Mouse (Mus musculus) heart, embryonic 14.5 days (tissue): ENCODE measurements around the gene Pigl. TPM values are rescaled to one million over a fixed set of nuclear protein-coding genes. Genes with fewer than 3 reads are reported as not detected.
A peak's percentile ranks its signal among the peaks of the same experiment; 100 is the strongest.

ENCODE experiments used
- ATAC-seq: fragments of 200-750 bp; cut with Nextera tagmentation; 2 replicates; pipeline ENCODE4 v1.8.0; 2017; ENCODE audit warnings: low read depth, moderate TSS enrichment; ENCODE audit not compliant: insufficient number of reproducible peaks, insufficient read depth, low FRiP score
- H3K27ac ChIP-seq, 2 experiments: fragments of 200-500 bp in 1 of 2; fragments of 300-500 bp in 1 of 2; sonication (generic) in 1 of 2; replicated peaks in 1 of 2; 2 replicates each; pipeline ENCODE4 v1.5.1; 2012 to 2014; ENCODE audit warnings: low read depth in 2 of 2, low read length in 2 of 2, control low read depth in 1 of 2, mild to moderate bottlenecking in 1 of 2, mixed read lengths in 1 of 2; ENCODE audit not compliant: control insufficient read depth in 1 of 2, insufficient read depth in 1 of 2
- H3K27me3 ChIP-seq: fragments of 300-500 bp; sonication (generic); 2 replicates; pipeline ENCODE4 v1.6.1; 2014; ENCODE audit warnings: mild to moderate bottlenecking, low read length, control low read depth; ENCODE audit not compliant: control insufficient read depth, insufficient read depth
- H3K36me3 ChIP-seq: fragments of 300-500 bp; sonication (generic); 2 replicates; pipeline ENCODE4 v1.6.1; 2014; ENCODE audit warnings: mild to moderate bottlenecking, control low read depth, low read length, mixed read lengths; ENCODE audit not compliant: control insufficient read depth, insufficient read depth
- H3K4me1 ChIP-seq, 2 experiments: fragments of 200-500 bp in 1 of 2; fragments of 300-500 bp in 1 of 2; sonication (generic) in 1 of 2; 2 replicates each; pipeline ENCODE4 v1.6.1; 2012 to 2014; ENCODE audit warnings: low read length in 2 of 2, control low read depth in 1 of 2, mixed read lengths in 1 of 2; ENCODE audit not compliant: control insufficient read depth in 2 of 2, insufficient read depth in 2 of 2
- H3K4me2 ChIP-seq: fragments of 300-500 bp; sonication (generic); 2 replicates; pipeline ENCODE4 v1.6.1; 2014; ENCODE audit warnings: mild to moderate bottlenecking, low read length
- H3K4me3 ChIP-seq, 2 experiments: fragments of 200-500 bp in 1 of 2; fragments of 300-500 bp in 1 of 2; sonication (generic) in 1 of 2; 2 replicates each; pipeline ENCODE4 v1.5.1; 2012 to 2014; ENCODE audit warnings: low read length in 2 of 2, mild to moderate bottlenecking in 2 of 2, control low read depth in 1 of 2, low read depth in 1 of 2, moderate library complexity in 1 of 2; ENCODE audit not compliant: control insufficient read depth in 1 of 2, insufficient read depth in 1 of 2
- H3K9ac ChIP-seq: fragments of 300-500 bp; sonication (generic); 2 replicates; pipeline ENCODE4 v1.6.1; 2014; ENCODE audit warnings: mild to moderate bottlenecking, low read length
- H3K9me3 ChIP-seq: fragments of 300-500 bp; sonication (generic); 2 replicates; pipeline ENCODE4 v1.6.1; 2016; ENCODE audit warnings: low read length, control low read depth; ENCODE audit not compliant: control insufficient read depth
- WGBS: fragments of 180-500 bp; shearing (Covaris S2); extraction: QIAGEN DNeasy Blood & Tissue Kit; methylation state at CpG from one replicate; pipeline ENCODE4 v1.1.7; 2014; 5-methylcytosine and 5-hydroxymethylcytosine counted together
- polyA plus RNA-seq: library from polyadenylated mRNA; unstranded; fragments of >200 nt; fragmentation: Nextera tagmentation; extraction: Ambion mirVana; gene quantifications from 2 replicates; pipeline ENCODE4 v1.2.1, GENCODE M21; 2014

The Pigl gene
- polyA plus RNA-seq, 1 experiment from 2014 or later, result 8.3 TPM

GRCm38 (mm10) chr11:62470451-62470850 lies 12.2 kb downstream of the Pigl start:
- Histone ChIP-seq H3K27me3 (no peaks in the 10 kb centered on the region), H3K36me3 (no peaks in the 10 kb centered on the region), H3K27ac (no peak overlapping the region), H3K4me2 (no peak overlapping the region), H3K9ac (no peak overlapping the region), H3K4me1 (no peaks in the 10 kb centered on the region), H3K4me3 (no peak overlapping the region), H3K9me3 (no peaks in the 10 kb centered on the region)
- 91% methylated on average over 6 of the region's 6 CpGs for WGBS
- no peak for ATAC-seq

DNA sequence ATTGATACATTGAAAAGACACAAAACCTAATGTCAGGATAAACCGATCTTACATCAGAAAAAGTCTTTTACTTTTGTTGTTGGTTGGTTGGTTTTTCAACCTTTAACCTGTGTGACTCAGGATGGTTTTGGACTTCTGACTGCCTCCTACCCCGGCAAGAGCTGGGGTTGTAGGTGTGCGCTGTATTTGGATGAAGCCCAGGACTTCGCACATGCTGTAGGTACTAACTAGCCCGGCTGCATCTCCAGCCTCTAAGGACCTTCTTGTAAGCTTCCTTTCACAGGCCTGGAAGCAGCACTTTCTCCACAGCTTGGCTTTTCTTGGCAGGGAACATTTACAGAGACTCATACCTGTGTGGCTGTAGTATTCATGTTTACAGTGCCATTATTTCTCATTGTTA lies 15.3 kb downstream of the Pigl start:
- Histone ChIP-seq H3K4me2 (no peak overlapping the region), H3K4me3 (no peak overlapping the region), H3K27ac (no peak overlapping the region), H3K27me3 (no peaks in the 10 kb centered on the region), H3K36me3 (no peaks in the 10 kb centered on the region), H3K9ac (no peak overlapping the region), H3K9me3 (no peaks in the 10 kb centered on the region), H3K4me1 (peaks cover 0 to 6% of the 10 kb centered on the region in 2 experiments; a peak in 1 of 4 replicates)
- WGBS, result 92% methylated on average over 5 of the region's 5 CpGs
- no peak for ATAC-seq

GRCm38 (mm10) chr11:62476156-62476555 lies 17.9 kb downstream of the Pigl start:
- no peak overlapping the region for H3K4me2 ChIP-seq

GRCm38 (mm10) chr11:62478931-62479330 lies 20.7 kb downstream of the Pigl start:
- no peaks in the 10 kb centered on the region for H3K36me3 ChIP-seq
- H3K4me3 ChIP-seq, result no peak overlapping the region
- H3K4me2 ChIP-seq, result no peak overlapping the region
- no peaks in the 10 kb centered on the region for H3K27me3 ChIP-seq
- 59% methylated on average over 6 of the region's 6 CpGs for WGBS
- no peak for ATAC-seq
- H3K27ac ChIP-seq, result 0 out of 4 replicates have a peak overlapping the region, but pooled peaks of 1 of the 2 experiments have one; percentile 11
- H3K9ac ChIP-seq, result no peak overlapping the region
- H3K9me3 ChIP-seq, result no peaks in the 10 kb centered on the region
- peaks cover 3 to 9% of the 10 kb centered on the region in 2 experiments; a peak in 2 of 4 replicates for H3K4me1 ChIP-seq

More at GRCm38 (mm10) chr11:62476156-62476555, 17.9 kb downstream of the Pigl start:
- Histone ChIP-seq H3K9ac (no peak overlapping the region), H3K36me3 (no peaks in the 10 kb centered on the region), H3K27me3 (no peaks in the 10 kb centered on the region), H3K27ac (no peak overlapping the region), H3K4me3 (no peak overlapping the region), H3K4me1 (peaks cover 3 to 9% of the 10 kb centered on the region in 2 experiments; a peak in 2 of 4 replicates), H3K9me3 (no peaks in the 10 kb centered on the region)
- 60% methylated on average over 4 of the region's 4 CpGs for WGBS
- ATAC-seq, result no peak

DNA sequence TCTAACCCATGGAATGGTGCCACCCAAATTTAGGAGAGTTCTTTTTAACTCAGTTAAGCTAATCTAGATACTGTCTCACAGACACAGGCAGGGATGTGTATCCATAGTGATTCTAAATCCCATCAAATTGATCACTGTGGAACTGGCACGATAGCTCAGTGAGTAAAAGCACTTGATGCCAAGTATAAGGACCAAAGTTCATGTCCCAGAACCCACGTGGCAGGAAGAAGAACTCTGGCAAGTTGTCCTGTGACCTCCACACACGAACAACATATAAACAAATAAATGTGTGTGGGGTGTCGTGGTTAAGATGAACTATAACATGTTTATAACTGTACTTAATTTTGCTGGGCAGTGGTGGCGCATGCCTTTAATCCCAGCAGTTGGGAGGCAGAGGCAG lies 21.3 kb downstream of the Pigl start:
- H3K4me1 ChIP-seq, result peaks cover 3 to 9% of the 10 kb centered on the region in 2 experiments; a peak in 2 of 4 replicates
- H3K4me2 ChIP-seq, result no peak overlapping the region
- no peak overlapping the region for H3K4me3 ChIP-seq
- H3K9ac ChIP-seq, result no peak overlapping the region
- no peak for ATAC-seq
- H3K27me3 ChIP-seq, result no peaks in the 10 kb centered on the region
- H3K9me3 ChIP-seq, result no peaks in the 10 kb centered on the region
- 88% methylated on average over 5 of the region's 5 CpGs for WGBS
- no peaks in the 10 kb centered on the region for H3K36me3 ChIP-seq
- H3K27ac ChIP-seq, result no peak overlapping the region

GRCm38 (mm10) chr11:62486949-62487348 lies 28.7 kb downstream of the Pigl start:
- H3K9ac ChIP-seq, result no peak overlapping the region
- H3K4me2 ChIP-seq, result no peak overlapping the region
- H3K4me1 ChIP-seq, result no peaks in the 10 kb centered on the region
- H3K4me3 ChIP-seq, result no peak overlapping the region
- no peak overlapping the region for H3K27ac ChIP-seq
- WGBS, result 93% methylated on average over 1 of the region's 1 CpGs
- no peaks in the 10 kb centered on the region for H3K9me3 ChIP-seq
- no peaks in the 10 kb centered on the region for H3K36me3 ChIP-seq
- H3K27me3 ChIP-seq, result no peaks in the 10 kb centered on the region
- ATAC-seq, result no peak

DNA sequence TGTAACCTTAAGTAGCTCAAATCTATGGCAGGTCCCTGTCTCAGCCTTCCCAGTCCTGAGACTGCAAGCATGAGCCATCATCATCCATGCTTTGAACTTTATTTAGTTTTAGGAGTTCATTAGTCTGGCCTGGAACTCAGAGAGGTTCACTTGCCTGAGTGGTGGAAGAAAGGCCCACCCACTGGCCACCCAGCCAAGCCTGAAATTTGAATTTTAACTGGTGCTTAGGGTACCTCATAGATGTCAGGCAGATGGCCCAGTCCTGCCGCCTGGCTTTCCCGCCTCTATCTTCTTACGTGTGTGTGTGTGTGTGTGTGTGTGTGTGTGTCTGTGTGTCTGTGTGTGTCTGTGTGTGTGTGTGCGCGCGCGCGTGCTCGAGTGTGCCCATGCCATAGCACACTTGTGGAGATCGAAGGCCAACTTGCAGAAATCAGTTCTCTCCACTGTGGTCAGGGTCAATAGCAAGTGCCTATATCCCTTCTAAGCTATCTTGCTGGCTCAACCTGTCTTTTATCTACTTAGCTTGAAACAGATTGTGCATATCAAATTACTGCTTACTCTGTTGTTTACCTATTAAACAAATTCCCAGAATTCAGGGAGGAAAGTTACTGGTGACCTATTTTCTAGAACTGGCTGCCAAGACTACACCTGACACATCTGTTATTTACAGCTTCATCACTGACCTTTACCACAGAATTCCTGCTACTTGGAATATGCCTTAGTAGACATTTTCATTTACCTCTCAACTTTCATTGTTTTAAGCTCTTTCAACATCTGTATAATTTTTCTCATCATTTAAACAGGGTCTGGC lies 29.5 kb downstream of the Pigl start:
- no peaks in the 10 kb centered on the region for H3K4me1 ChIP-seq
- H3K27ac ChIP-seq, result no peak overlapping the region
- H3K9ac ChIP-seq, result no peak overlapping the region
- ATAC-seq, result no peak
- H3K27me3 ChIP-seq, result no peaks in the 10 kb centered on the region
- H3K9me3 ChIP-seq, result no peaks in the 10 kb centered on the region
- H3K36me3 ChIP-seq, result no peaks in the 10 kb centered on the region
- WGBS, result 93% methylated on average over 10 of the region's 10 CpGs
- H3K4me3 ChIP-seq, result no peak overlapping the region
- H3K4me2 ChIP-seq, result no peak overlapping the region
